Mouse (Mus musculus) ES-CJ7 (cell line): ENCODE measurements around the gene Hmcn1.

ENCODE experiments used
- DNase-seq: peaks from one replicate; pipeline ENCODE4 v3.0.0; 2011; ENCODE audit warnings: low read depth, low spot score

The Hmcn1 gene

DNA sequence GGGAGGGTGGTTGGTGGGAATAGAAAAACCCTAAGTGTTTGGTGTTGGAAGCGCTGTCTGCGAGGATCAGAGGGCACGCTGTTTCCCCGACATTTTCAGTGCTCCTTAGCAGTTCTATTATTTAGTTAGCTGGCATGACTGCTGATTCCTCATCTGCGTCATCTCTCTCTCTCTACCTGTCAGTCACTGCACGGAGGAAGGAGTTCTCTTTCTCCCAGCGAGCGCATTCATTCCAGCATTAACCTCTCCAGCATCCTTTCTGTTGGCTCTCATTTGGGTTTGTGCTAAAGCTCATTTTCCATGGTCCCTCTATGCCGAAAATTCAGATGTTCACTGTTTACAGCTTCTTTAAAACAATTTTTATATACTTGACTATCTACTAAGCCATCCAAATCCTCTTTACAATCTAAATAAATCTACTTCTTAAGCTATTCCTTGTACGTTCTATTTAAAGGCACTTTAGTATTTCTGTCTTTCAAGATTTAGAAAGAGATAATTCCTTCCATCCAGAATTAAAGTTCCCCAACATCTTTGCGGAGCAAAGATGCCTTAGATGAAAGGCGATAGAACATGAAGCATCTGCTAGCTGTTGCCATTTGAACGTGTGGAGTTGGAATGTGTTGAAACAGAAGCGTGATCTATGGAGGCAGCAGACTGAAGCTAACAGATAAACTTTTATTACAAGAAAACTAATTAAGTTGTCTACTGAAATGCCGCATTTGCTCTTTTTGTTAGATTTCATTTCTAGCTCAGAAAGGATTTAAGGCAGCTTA, 210.0 kb downstream of the Hmcn1 start:
- DNase-seq = no peak

DNA sequence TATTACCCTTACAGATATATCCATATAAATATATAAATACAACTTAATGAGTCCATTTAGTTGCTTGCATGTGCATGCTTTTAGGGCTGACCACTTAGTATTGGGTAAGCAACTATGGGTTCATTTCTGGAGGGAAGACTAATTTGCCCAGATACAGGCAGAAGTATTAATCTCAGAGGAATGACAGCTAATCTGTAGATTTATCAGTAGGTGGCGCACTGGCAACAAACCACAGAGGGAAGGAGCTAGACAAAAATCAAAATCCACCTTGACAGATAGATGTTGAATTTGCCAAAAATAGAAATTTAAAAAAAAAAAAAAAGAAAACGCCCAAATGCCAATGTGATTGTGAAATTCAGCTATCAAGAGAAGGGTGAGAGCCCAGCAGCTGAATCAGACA, 213.3 kb downstream of the Hmcn1 start:
- no peak for DNase-seq

DNA sequence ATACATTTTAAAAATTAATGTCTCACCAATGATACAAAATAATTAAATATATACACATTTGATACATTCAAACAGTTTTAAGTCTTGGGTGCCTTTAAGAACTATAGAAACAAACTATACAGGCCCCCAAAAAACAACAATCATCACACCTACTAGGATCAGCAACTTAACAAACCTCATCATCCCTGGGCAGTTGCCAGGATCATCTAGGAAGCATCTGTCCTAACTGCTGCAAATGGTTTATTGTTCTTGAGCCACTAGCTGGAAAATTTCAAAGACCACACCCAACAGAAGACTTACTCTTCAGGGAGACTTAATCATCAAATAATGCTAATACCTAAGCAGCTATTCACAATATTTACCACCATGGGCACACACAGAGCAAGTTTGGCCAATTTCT, 216.5 kb downstream of the Hmcn1 start:
- DNase-seq = no peak

DNA sequence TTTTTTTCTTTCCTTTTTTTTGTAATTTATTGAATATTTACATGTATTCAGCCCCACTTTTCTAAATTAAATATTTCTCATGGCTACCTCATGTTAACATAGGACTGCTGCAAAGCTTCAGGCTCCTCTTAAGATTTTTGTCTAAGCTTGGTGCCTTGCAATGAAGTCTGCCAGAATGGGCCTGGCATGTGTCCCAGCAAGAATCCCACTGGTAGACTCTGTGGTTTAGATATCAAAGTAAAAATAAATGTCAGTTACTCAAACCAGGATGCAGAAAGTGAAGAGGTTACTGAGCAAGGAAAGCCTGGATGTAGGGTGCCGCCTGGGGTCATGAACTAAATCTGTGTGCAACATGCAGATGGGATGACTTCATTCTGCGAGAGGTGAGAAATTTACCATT, 217.5 kb downstream of the Hmcn1 start:
- no peak for DNase-seq

DNA sequence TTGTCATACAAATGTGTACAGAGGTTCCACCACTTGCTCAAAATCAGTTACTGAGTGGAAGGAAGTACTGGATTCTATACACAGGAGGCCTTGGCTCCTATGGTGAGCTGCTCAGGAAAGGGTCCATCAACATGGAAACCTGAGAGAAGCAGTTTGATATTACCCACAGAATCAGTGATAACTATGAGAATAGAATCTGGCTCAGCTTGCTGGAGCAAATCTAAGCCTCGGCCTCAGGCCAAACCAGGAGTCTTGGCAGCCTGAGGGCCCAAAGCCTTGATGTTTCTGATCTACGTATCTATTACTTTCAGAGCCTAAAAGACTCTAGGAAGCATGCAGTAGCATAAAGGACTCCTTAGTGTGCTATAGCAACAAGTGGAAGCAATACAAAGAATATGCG, 220.3 kb downstream of the Hmcn1 start:
- no peak for DNase-seq

DNA sequence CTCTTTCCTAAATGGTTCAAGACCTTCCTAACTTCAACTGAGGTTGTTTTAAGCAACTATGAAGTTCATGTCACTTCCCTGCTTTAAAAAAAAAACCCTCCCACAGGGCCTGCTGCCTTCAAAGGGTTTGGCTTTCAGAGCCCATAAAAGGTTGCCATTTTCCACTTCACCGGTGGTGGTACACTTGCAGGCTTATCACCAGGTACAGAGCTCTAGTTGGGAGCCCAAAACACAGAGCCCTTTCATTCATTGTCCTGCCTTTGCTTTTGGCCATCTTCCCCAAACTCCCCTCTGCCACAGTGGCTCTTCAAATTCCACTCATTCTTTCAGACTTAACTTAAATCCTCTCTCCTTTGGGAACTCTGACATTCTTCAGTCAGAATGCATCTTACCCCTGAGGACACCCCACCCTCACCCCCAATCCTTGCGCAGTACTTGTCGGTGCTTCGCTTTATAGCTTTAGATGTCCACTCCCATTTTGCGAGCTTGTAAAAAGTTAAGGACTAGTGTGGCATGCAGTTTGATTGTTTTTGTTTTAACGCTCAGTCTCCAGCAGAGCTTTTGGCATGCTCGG, 222.2 kb downstream of the Hmcn1 start:
- DNase-seq = no peak

DNA sequence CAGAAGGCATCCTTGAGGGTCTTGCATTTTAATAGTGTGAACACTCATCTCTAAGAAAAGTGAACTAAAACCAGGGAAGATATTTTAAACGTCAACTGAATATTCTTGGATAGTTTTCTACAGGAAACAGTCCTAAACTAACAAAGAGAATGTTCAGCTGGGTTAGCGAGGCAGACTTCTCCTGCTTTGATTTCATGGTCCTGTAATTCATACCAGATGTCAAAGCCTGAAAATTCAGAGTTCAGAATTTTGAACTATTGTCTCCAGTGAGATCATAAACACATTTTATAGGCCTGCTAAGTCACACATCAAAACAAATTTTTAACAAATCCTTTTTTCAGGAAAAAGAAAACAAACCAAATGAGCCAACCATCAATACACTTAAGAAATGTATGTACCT, 223.4 kb downstream of the Hmcn1 start:
- no peak for DNase-seq

DNA sequence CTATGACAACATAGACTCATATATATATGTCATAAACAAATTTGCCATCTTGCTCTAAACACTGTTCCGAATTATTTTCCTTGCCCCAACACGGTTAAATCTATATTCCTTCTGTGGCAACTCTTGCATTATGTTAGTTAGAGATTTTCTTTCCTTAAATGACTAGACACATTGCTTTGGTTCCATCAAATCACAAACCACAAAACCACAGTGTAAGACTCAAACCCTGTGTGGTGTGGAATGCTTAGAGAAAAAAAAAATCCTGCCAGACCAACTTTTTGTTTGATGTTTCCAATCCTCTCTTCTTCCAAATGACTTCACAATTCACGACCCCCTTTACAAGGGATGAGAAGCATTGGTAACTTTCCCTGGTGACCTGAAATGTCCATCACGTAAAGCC, 231.6 kb downstream of the Hmcn1 start:
- no peak for DNase-seq

DNA sequence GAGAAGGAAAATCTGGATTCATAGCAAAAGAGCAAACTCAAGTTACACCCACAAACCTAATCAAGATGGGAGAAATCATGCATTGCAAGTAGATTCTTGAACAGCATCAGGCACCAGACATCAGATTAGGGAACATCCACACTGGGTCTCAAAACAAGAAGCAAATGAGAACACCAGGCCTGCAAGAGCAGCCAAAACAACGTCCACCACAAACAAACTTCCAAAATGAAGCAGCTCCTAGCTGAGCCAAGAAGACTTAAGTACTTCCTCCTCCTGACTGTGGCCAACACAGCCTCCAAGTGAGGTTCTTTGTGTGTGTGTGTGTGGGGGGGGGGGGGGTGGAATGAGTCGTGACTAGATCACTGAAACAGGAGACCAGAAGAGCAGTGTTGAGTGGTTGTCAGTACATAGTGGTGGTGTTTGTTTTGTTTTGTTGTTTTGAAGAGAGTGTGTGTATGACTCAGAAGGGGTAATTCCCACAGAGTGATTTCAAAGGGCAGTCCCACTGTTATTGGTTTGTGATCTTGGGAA, 232.4 kb downstream of the Hmcn1 start:
- DNase-seq = no peak

DNA sequence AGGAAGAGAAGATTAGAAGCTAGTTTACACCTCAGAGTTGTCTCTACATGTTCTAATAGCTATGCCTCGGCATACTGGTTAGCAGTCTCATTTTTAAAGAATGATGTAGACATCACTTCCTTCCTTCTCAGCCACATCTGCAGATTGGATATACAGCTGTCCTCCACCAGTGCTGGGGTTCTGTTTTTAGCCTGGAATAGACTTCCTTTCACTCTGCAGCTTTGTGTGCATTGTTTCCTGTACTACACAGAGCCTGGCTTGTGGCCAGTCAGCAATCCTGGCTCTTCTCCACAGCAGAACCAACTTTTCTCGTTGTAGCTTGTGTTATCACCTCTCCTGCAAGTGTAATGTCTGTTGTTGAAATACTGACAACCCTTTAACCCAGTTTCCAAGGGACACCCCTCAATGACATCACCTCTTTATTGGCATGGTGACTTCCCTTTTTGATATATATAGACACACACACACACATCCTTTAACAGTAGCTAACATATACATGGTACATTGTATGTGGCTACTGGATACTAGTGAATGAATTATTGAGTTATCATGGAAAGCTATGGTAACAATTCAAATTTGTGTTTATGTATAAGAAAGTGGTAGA, 233.7 kb downstream of the Hmcn1 start:
- DNase-seq = no peak

DNA sequence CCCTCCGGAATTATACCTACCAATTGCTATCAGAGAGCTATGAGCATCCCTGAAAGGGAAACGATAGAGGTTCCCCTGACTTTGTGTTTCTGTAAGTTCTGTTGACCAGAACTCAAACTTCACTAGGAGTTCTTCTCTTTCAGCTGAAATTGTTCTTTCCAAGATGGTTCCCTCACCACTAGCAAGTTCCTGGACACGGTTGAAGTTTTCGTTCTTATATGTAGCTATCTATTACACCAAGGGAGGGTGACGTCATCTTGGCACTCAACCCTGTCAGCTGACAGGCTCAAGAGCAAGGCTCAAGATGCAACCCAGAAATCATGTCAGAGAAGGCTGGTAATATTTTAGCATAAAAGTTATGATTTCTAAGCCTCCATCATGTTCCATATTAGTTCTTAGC, 239.3 kb downstream of the Hmcn1 start:
- no peak for DNase-seq

DNA sequence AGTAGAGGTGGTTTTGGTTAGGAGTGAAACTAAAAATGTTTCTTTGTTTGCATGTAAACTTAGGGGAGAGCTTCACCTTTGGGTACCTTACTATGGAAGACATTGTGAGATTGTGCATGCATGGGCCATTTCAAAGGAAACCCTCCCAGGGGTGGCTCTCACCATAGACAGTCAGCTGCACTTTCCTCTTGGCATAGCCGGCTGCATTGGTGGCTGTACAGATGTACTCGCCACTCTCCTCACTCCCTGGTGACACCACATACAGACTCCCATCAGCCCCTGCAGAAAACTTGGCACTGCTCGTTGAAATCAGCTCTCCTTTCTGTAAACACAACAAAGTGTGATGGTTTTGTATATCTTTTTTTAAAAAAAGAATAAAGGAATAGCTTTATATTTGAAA, 244.5 kb downstream of the Hmcn1 start:
- no peak for DNase-seq

DNA sequence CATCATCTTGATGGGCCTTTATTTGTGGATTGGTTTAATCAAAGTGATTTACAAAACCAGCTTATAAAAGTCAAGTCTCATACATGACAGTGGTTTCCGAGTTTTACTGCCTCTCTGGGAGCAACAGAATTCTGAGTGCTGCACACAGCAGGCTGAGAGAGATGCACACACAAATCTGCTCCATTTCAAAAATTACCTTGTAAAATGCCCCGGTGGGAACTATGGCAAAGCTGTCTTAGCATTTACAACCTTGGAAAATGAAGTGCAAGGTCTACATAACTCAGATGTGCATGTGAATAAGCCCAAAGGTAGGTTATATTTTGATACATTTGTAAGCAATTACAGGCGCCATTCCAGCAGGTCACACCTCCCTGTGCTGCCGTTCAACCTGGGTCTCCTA, 245.5 kb downstream of the Hmcn1 start:
- DNase-seq = no peak

DNA sequence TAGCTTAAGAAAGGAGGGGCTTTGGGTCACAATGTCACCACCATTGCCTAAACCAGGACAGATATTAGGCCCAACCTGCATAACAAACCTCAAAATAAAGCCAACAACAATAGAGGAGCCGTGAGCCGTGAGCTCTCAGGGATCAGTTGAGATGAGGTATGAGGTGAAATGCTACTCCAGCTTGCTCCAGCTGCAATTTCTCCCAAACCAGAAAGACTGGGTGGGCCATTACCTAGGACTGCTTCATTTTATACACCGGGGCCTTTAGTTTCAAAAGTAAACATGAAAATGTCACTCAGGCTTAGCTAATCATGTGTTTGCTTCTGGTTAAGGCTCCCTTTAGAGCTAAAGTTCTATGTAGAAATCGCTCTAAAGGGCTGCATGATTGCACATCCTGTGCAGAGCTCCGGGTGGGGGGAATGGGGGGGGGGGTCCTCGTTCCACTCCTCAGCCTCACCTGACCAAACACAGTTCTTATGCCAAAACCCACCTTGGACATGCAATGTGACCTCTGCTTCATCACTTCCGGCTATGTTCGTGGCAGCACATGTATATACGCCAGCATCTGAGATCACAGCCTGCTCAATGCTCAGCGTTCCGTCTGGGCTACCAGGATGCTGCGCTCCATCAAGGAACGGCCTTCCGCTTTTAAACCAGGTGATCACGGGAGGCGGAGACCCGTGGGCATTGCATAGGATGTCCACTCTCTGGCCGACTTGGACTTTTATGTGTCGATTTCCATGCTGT, 250.0 kb downstream of the Hmcn1 start:
- DNase-seq = no peak

DNA sequence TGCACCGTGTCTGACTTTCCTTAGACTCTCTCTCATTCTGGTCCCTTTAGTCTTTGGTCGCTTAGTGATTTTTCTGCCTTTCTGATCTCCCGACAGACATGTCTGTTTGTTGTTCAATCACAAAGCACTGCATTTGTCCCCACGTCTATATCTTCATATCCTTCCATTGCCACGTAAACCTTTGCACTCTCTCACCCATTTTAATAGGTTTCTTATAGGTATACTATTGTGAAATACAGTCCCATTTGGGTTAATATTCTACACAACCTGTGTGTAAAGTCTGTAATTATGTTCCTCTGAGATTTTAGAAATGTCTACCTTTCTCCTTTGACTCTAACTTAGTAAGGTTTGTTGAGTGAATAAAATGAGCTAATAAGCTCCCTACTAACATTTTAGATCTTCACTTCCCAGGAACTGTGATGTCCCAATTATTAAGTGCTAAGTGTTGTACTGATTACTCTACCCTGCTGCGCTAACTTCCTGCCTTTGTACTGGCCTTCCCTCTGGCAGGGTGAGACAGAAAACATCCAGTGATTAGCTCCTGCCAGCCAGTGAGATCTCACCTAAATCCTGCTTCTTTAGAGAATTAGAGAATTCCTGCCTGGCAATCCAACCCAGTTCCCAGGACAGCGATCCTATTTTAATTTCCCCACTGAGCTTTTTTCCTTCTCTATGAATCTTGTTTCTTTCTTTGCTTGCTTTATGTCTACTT, 250.7 kb downstream of the Hmcn1 start:
- DNase-seq = no peak

DNA sequence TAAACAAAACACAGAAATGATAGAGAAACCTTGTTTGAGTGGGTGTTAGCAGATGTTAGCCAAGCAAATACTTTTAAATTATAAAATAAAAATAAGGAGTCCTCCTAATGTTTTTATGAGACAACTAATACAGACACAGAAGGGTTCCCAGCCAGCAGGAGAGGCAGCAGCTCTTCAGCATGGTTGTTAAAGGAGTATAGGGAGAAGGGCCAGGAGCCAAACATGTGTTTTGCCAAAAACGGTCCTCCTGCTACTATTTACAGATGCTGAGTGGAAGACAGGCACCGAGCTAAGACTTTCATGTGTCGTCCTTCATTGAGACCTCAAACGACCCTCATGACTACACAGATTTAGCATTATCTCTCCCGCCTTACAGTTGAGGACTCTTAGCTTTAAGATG, 281.8 kb downstream of the Hmcn1 start:
- DNase-seq = no peak

DNA sequence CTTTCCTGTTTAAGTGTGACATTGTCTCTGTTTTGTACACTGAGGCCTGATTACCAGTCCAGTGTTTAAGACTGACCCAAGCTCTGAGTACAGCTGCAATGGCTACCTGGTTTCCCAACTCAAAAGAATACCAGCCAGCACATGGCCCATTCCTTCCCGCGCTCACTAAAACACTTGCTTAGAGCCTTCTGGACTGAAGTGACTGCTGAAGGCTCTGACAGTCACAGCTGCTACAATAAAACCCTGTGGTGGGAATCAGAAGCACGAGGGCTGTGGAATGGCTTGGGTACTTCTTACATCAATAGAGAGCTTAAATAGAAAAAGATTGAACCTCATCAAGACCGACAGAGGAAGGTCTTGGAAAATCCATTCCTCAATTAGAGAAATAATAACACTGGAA, 286.7 kb downstream of the Hmcn1 start:
- DNase-seq = no peak

DNA sequence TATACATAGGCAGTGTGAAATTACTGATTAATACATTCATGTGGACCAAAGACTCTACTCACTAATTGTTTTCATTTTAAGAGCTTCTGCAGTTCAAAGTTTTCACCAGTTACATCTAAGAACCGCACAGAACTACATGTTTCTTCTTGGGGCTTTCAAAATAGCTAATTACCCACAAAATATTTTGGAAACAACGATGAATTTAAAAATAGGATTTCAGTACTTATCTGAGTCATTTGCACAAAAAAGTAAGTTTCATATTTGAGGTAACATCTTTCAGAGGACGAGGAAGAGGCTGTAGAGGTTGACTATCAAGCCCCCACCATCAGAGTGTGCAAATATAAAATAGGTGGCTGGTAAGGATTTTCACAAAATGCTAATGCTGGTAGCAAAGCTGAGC, 295.5 kb downstream of the Hmcn1 start:
- DNase-seq = no peak

DNA sequence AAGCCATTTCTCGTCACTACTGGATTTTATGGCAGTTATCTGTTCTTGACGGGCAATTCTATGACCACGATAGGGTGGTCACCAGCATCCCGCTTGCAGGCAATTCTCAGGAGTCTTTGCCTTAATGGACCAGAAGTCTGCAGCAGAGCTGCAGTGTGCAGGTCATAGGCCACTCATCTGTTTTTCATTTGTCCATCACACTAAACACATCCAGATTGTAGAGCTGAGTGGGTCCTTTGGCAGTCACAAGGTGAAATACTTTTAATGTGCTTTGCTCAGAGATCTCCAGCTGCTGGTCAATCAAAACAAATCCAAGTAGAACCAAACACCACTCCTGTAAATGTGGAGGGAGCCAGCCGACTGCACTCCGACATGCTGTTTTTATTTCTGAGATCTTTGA, 311.2 kb downstream of the Hmcn1 start:
- DNase-seq = no peak

DNA sequence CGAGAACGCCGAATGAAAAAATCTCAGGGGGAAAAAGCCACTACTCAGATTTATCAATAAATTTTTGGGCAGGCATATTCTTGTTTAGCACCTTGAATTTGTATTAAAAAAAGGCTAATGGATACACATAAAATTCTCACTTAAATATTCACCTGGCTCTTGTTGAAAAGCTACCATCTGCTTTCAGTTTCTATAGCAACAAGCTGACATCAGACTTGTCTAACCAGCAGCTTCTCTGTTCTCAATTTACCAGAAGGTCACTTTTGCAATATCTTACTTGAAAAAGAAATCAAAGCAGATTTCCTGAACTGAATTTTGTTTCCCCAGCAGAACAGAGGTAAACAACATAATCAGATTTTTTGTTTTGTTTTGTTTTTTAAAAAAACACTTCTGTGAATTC, 311.8 kb downstream of the Hmcn1 start:
- no peak for DNase-seq

DNA sequence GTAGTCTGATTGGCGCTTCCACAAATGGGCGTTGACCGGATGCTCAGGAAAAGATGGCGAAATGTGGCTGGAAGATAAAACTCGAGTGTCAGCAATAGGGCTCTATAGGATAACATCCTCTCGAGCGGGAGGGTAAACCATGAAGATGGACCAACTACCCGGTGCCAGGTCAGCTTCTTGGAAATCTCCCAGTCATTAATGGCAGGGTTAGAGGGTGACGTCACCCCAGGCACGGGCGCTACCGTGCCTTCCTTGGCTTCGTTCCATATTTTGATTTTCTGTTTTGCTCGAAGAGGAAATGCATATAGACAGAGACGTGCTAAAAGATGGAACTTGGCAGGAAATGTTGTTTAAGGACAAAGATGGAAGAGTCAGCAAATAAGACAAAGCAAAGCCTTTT, 312.2 kb downstream of the Hmcn1 start:
- no peak for DNase-seq

DNA sequence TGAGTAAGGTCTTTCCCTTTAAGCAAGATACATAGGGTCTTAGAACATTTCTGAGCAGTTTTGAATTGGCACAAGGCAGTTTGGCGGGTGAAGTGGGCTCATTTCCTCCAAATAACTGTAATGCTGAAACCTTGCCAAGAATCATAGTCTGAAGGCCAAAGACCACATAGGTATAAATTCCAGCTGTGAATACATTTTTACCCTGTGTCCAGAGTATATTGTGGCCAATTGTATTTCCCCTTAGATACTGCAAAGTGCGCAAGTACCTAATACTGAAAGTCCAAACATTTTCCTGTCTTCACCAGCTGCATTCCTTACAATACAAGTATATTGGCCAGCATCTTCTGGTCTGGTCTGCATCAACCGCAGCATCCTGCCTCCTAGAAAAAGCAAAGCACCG, 312.9 kb downstream of the Hmcn1 start:
- DNase-seq = no peak
